Mouse (Mus musculus) macrophage (primary cell): ENCODE results near the gene Kif2c. TPM values are rescaled to one million over a fixed set of nuclear protein-coding genes. Genes with fewer than 3 reads are reported as not detected.
A peak's percentile ranks its signal among the peaks of the same experiment; 100 is the strongest.

Source experiments
- H3K27ac ChIP-seq: fragments of 350-480 bp; formaldehyde crosslinking; 2 replicates; pipeline ENCODE4 v1.9.0; 2021
- H3K36me3 ChIP-seq: fragments of 350-480 bp; formaldehyde crosslinking; 2 replicates; pipeline ENCODE4 v1.9.0; 2021; ENCODE audit errors: inconsistent target
- H3K4me3 ChIP-seq: fragments of 350-480 bp; formaldehyde crosslinking; 2 replicates; pipeline ENCODE4 v1.9.0; 2021; ENCODE audit errors: inconsistent target
- H3K79me2 ChIP-seq: fragments of 350-480 bp; formaldehyde crosslinking; 2 replicates; pipeline ENCODE4 v1.9.0; 2021; ENCODE audit errors: inconsistent target
- WGBS: methylation state at CpG from one replicate; pipeline ENCODE4 v1.1.7; 2026; ENCODE audit warnings: inconsistent platforms; ENCODE audit not compliant: missing documents; 5-methylcytosine and 5-hydroxymethylcytosine counted together
- polyA plus RNA-seq: library from polyadenylated mRNA; stranded (reverse); fragments of 250-400 nt; gene quantifications from 3 replicates; pipeline ENCODE4 v1.2.4, GENCODE M21; 2018; ENCODE audit warnings: inconsistent platforms

The Kif2c gene
- polyA plus RNA-seq, 1 experiment from 2014 or later: 3.5 TPM

DNA sequence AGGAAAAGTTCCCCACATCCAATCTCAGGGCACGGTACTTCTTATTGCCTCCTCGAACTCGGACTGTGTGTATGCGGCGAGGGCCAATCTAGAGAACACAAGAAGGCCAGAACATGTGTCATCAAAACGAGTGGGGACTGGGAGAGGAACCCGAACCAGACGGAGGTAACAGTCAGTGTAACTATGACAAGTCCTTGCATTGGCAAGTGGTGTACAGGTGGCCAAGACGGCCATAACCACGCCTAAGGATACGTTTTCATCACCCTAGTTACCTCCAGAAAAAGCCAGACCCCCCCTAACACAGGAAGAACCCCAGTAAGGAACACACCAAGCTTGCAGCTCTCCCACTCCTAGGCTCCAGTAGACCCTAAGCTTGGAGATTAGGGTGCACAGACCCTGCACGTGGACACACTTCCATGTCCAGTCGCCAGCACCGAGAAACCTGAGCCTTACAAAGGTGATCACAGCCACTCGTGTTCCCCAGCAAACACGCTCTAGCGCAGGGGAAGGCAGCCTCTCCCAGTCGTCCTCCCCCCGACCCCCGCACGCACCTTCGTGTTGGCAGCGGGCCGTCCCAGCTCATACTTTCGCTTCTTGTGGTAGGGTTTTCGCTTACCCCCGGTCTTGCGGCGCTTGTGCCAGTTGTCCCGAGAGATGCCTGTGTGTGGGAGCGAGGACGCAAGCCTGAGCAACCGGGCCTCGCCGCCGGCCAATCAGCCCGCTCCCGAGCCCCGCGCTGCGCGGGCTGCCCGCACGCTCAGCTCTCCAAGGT, 27.2 kb downstream of the Kif2c start:
- H3K36me3 ChIP-seq: peaks cover 32% of the 10 kb centered on the region; the same call in 1 of the 2 replicates

DNA sequence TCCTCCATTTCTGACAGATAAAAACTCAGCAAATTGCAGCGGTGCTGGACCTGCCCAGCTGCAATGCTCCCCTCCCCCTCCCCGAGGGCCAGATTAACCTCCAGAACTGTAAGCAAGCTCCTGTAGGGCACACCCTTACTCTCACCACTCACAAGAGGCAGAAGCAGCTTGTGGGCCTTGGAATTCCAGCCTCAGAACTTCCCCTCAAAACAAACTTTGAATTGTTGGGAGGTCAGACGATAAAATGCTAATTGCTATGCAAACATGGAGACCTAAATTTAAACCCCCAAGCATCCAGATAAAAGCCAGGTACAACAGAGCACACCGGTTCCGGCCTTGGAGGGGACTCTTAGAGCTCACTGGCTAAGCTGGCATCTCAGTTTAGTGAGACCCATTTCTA, 29.7 kb downstream of the Kif2c start:
- no peak overlapping the region for H3K27ac ChIP-seq

More for the DNA sequence above, 27.2 kb downstream of the Kif2c start:
- Histone ChIP-seq H3K27ac (peak overlapping the region; percentile 58), H3K79me2 (peaks cover 31% of the 10 kb centered on the region), H3K4me3 (peak overlapping the region; percentile 85)
- 3% methylated on average over 44 of the region's 44 CpGs for WGBS

GRCm38 (mm10) chr4:117151416-117151815, 31.0 kb downstream of the Kif2c start:
- 67% methylated on average over 1 of the region's 1 CpGs for WGBS

More for the DNA sequence above, 29.7 kb downstream of the Kif2c start:
- peaks cover 32% of the 10 kb centered on the region; the same call in 1 of the 2 replicates for H3K36me3 ChIP-seq
- WGBS: 92% methylated on average over 5 of the region's 5 CpGs
- H3K4me3 ChIP-seq: no peak overlapping the region
- peaks cover 31% of the 10 kb centered on the region for H3K79me2 ChIP-seq

DNA sequence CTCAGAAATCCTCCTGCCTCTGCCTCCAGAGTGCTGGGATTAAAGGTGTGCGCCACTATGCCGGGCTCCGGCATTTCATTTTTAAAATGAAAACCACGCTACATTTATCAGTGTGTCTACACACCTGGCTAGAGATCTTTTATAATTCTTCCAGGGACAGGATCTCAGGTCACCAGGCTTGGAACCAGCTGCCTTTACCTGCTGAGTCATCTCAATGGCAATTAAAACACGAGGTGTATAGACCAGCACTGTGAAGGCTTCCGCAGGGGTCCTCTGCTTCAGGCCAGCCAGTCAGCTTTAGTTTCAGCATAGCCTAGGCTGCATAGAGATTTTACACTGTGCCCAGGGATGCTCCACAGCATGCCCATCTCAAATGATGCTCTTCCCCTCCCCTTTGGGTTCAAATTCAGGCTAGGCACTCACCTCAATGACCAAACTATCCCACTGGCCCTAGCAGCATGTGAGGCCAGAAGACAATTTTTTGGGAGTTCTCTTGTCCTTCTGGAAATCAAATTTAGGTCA, 32.2 kb downstream of the Kif2c start:
- Histone ChIP-seq H3K36me3 (peaks cover 32% of the 10 kb centered on the region; the same call in 1 of the 2 replicates), H3K79me2 (peaks cover 28% of the 10 kb centered on the region), H3K4me3 (no peak overlapping the region), H3K27ac (no peak overlapping the region)
- 86% methylated on average over 6 of the region's 6 CpGs for WGBS

More at GRCm38 (mm10) chr4:117151416-117151815, 31.0 kb downstream of the Kif2c start:
- H3K4me3 ChIP-seq: no peak overlapping the region
- peaks cover 31% of the 10 kb centered on the region for H3K79me2 ChIP-seq
- peaks cover 32% of the 10 kb centered on the region; the same call in 1 of the 2 replicates for H3K36me3 ChIP-seq
- H3K27ac ChIP-seq: no peak overlapping the region

GRCm38 (mm10) chr4:117149291-117150211, 32.9 kb downstream of the Kif2c start:
- H3K36me3 ChIP-seq: peaks cover 32% of the 10 kb centered on the region; the same call in 1 of the 2 replicates
- no peak overlapping the region for H3K27ac ChIP-seq
- peaks cover 21% of the 10 kb centered on the region for H3K79me2 ChIP-seq
- no peak overlapping the region for H3K4me3 ChIP-seq
- 91% methylated on average over 6 of the region's 6 CpGs for WGBS

DNA sequence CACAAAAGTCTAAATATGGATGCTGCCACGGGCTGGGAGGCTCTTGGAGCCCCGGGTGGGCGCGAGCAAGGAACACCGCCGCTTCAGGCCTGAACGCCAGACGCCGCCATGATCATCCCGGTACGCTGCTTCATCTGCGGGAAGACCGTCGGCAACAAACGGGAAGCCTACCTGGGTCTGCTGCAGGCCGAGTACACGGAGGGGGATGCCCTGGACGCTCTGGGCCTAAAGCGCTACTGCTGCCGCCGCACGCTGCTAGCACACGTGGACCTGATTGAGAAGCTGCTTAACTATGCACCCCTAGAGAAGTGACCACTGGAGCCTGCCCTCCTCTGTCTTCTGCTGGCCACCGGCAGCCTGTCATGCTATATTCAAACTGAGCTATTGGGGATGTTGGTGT, 33.6 kb downstream of the Kif2c start:
- WGBS: 89% methylated on average over 19 of the region's 24 CpGs
- no peak overlapping the region for H3K27ac ChIP-seq
- peaks cover 14% of the 10 kb centered on the region for H3K79me2 ChIP-seq
- H3K36me3 ChIP-seq: peaks cover 26% of the 10 kb centered on the region; the same call in 1 of the 2 replicates
- H3K4me3 ChIP-seq: no peak overlapping the region

- Histone ChIP-seq H3K79me2 (peaks cover 7% of the 10 kb centered on the region), H3K36me3 (peaks cover 20% of the 10 kb centered on the region; the same call in 1 of the 2 replicates), H3K27ac (no peak overlapping the region), H3K4me3 (no peak overlapping the region)
- WGBS: 87% methylated on average over 18 of the region's 18 CpGs
Observed at GRCm38 (mm10) chr4:117148047-117148713, 34.3 kb downstream of the Kif2c start.

DNA sequence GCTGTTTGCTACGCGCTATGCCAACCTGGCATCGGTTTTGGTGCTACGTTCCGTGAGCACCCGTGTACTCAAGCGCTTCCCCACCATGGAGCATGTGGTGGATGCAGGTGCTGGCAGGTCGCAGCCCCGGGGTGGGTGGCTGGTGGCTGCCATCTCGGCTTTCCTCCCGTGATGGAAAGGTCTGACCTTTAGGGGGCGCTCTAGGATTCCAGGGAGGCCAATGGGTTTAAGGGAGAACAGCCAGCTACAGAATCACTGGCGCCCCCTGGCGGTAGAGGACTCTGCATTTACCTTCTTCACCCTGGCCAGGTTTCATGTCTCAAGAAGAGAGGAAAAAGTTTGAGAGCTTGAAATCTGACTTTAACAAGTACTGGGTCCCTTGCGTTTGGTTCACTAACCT, 36.3 kb downstream of the Kif2c start:
- no peaks in the 10 kb centered on the region for H3K79me2 ChIP-seq
- WGBS: 47% methylated on average over 15 of the region's 15 CpGs
- no peak overlapping the region for H3K27ac ChIP-seq
- H3K36me3 ChIP-seq: peaks cover 1% of the 10 kb centered on the region; the same call in 1 of the 2 replicates
- no peak overlapping the region for H3K4me3 ChIP-seq

DNA sequence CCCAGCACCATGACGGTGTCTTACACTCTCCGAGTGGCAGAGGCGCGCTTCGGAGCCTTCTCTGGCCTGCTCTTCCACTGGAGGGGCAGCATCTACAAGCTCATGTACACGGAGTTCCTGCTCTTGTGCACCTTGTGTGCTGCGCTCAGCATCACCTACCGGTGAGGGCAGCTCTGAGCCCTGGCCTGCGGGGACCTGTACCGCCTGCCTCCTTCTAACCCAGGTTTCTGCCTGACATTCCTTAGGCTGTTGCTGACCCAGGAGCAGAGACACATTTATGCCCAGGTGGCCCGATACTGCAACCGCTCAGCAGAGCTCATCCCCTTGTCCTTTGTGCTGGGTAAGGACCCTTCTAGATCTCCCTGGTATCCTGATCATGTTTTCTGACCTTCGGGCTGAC, 37.2 kb downstream of the Kif2c start:
- H3K4me3 ChIP-seq: no peak overlapping the region
- 89% methylated on average over 13 of the region's 13 CpGs for WGBS

DNA sequence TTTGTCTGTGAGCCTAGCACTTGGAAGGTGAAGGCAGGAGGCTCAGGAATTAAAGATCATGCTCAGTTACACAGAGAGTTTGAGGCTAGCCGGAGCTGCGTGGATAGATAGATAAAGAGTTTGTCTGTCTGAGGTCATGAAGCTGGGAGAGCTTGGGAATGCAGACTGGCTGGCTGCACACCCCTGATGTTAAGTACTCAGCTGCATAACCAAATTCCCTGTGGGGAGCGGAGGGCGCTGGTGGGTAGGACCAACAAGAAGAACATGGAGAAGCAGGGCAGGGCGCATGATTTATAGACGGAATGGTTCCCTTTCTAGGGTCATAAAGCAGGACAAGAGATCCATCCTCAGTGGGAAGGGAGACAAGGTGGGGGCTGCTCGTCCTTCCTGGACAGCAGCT, 39.4 kb downstream of the Kif2c start:
- 88% methylated on average over 7 of the region's 7 CpGs for WGBS

More for the DNA sequence above, 37.2 kb downstream of the Kif2c start:
- Histone ChIP-seq H3K36me3 (no peaks in the 10 kb centered on the region; the same call in 1 of the 2 replicates), H3K27ac (no peak overlapping the region), H3K79me2 (no peaks in the 10 kb centered on the region)

DNA sequence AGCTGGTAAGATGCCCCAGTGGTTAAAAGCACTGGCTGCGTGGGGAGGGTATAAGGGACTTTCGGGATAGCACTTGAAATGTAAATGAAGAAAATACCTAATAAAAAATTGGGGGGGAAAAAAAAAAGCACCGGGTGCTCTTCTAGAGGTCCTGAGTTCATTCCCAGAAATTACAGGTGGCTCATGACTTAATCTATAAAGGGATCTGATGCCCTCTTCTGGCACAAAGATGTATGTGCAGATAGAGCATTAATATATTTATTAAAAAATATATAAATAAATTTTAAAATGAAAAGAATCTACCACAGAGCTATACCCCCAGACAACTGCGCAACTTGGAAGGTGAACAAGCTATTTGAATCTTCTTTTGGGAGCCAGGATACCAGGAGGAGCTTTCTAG, 41.8 kb downstream of the Kif2c start:
- H3K27ac ChIP-seq: no peak overlapping the region
- 31% methylated on average over 4 of the region's 4 CpGs for WGBS
- no peaks in the 10 kb centered on the region for H3K79me2 ChIP-seq
- no peak overlapping the region for H3K4me3 ChIP-seq
- no peaks in the 10 kb centered on the region for H3K36me3 ChIP-seq

More for the DNA sequence above, 39.4 kb downstream of the Kif2c start:
- H3K27ac ChIP-seq: no peak overlapping the region
- H3K79me2 ChIP-seq: no peaks in the 10 kb centered on the region
- H3K4me3 ChIP-seq: no peak overlapping the region
- no peaks in the 10 kb centered on the region for H3K36me3 ChIP-seq

- H3K4me3 ChIP-seq: no peak overlapping the region
- H3K36me3 ChIP-seq: no peaks in the 10 kb centered on the region
- no peaks in the 10 kb centered on the region for H3K79me2 ChIP-seq
- no peak overlapping the region for H3K27ac ChIP-seq
- WGBS: 3% methylated on average over 2 of the region's 2 CpGs
Observed at GRCm38 (mm10) chr4:117139217-117139612, 43.2 kb downstream of the Kif2c start.

DNA sequence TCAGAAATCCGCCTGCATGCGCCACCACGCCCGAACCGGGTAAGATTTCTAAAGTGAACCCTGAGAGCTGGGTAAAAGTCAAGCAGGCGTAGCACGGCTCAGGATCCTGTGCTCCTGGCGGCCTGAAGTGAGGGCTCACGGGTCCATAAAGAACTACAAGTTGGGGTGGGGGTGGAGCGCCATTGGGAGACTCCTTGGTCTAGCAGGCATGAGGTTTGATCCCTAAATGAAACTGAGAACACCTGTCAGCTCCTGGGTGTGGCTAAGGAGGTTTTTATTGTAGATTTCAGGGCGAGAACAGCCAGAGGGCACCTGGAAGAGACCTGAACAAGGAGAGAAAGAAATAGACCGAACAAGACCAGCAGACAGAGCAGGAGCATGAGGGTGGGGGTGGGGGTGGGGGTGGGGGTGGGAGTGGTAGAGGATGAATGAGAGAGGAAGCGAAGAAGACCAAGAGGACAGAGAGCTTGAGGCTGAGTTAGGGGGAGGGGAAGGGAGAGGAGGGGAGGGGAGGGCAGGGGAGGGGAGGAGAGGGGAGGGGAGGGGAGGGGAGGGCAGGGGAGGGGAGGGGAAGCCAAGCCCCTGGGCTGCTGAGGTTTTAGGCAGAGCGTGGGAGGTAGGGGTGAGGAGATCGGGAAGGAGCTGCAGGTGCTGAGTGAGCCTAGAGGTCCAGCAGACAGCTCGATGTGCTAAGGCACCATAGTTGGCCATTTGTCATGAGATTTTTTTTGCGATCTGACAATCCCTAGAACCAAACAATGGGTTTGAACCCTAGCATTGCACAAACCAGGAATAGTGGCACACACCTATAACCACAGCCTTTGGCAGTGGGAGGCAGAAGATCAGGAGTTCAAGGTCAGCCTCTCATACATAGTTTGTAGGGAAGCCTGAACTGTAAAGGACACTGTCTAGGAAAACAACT, 43.9 kb downstream of the Kif2c start:
- Histone ChIP-seq H3K27ac (no peak overlapping the region), H3K36me3 (no peaks in the 10 kb centered on the region), H3K4me3 (no peak overlapping the region), H3K79me2 (no peaks in the 10 kb centered on the region)
- 88% methylated on average over 15 of the region's 17 CpGs for WGBS
